Mouse (Mus musculus) C3H10T1/2 (cell line): ENCODE results near the gene Ffar1. TPM values are rescaled to one million over a fixed set of nuclear protein-coding genes. Genes with fewer than 3 reads are reported as not detected.

Experiments
- polyA plus RNA-seq, 2 experiments: library from polyadenylated mRNA; unstranded; fragments of >200 nt; fragmentation: generic; extraction: Trizol; gene quantifications; one replicate each; pipeline ENCODE4 v1.2.1; 2012; ENCODE audit warnings: missing spikeins in 2 of 2

Gene Ffar1
- not detected for polyA plus RNA-seq

GRCm38 (mm10) chr7:30861464-30861863 is at the start of gene Ffar1:
Ffar1 (minus strand) TSS chr7:30861564.

DNA sequence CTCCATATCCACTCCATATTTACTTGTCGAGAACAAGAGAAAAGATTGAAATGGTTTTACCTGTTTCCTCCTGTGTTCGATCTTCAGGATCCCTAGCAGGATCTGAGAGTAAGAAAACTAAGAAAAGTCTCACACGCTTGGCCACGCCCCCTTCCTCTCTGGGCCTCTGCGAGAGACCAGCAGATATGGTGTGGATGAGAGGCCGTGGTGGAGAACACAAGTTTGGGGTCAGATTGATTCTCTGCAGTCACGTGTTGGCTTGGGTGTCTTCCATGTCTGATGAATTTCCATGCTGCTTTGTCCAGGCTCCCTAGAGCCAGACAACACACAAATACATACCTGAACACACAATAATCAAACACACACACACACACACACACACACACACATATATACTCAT is 18.8 kb upstream of the Ffar1 start, which contains the start of gene Cd22:
Gene Cd22, minus strand, starts transcription at position 167 of the 400 bp plus-strand sequence.

DNA sequence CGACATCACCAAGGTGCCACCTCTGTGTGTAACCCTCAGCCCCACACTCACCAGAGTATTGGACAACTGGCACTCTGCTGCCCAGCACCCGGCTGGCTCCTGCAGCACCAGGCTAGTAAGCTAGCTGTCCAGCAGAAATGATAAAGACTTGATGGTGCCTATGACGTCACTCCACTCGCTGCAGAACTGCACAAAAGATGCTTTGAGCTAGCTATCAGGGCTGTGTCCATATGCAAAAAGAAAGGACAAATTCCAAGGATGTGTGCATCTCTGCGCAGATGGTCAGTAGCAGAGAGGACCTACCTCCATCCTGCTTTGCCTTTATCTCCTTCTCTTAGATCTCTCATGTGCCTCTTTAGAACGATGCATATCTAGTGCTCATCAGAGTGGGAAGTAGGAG is 5.3 kb downstream of the Ffar1 start, which contains the start of gene Ffar3:
Gene Ffar3, minus strand, starts transcription at position 101 of the 400 bp plus-strand sequence.

DNA sequence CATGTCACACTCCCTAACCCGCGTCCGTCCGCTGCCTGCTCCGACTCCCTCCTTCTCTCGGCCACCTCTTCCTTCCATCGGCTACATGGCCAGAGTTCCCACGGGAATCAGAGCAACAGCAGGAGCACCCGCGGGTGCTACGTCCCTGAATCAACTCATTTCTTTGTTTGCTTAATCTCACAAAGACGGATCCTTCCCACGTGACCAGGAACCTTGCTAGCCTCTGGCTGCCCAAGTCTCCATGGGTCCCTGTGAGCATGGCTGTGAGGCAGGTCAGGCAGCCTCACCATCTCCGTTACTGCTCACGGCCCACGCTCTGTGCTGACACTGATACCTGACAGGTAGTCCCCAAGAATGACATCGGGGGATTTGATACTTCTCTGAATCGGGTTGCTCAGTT is 37.7 kb downstream of the Ffar1 start, which contains the start of gene Ffar2:
Gene Ffar2, minus strand, starts transcription at position 101 of the 400 bp plus-strand sequence.

Other genes with a start within 250 kb of the Ffar1 start
- gene Upk1a, start 248.7 kb downstream of the Ffar1 start, polyA plus RNA-seq, result 1 to 10 TPM in 1 of 2 experiments, under 1 TPM in 1; 0.34 to 1.1 TPM
- gene Cox6b1, start 235.4 kb downstream of the Ffar1 start, polyA plus RNA-seq, result 100 to 1,000 TPM; 929 to 961 TPM
- under 1 TPM in 1 of 2 experiments, not detected in 1; 0.05 TPM for gene Etv2, start 225.7 kb downstream of the Ffar1 start, polyA plus RNA-seq
- 100 to 1,000 TPM; 133 to 147 TPM for gene Rbm42, start 211.2 kb downstream of the Ffar1 start, polyA plus RNA-seq
- gene Haus5, start 196.6 kb downstream of the Ffar1 start, polyA plus RNA-seq, result 10 to 100 TPM; 15.2 to 16.6 TPM
- not detected for gene Pmis2, start 190.0 kb downstream of the Ffar1 start, polyA plus RNA-seq
- gene 2200002J24Rik, start 162.6 kb downstream of the Ffar1 start, polyA plus RNA-seq, result not detected
- not detected for gene Atp4a, start 149.4 kb downstream of the Ffar1 start, polyA plus RNA-seq
- gene Tmem147, start 132.0 kb downstream of the Ffar1 start, polyA plus RNA-seq, result 100 to 1,000 TPM; 160 to 238 TPM
- not detected for gene Gapdhs, start 117.9 kb downstream of the Ffar1 start, polyA plus RNA-seq
- 1 to 10 TPM; 1.0 to 2.6 TPM for gene Sbsn, start 110.1 kb downstream of the Ffar1 start, polyA plus RNA-seq
- gene Dmkn, start 97.8 kb downstream of the Ffar1 start, polyA plus RNA-seq, result not detected
- gene Krtdap, start 73.7 kb downstream of the Ffar1 start, polyA plus RNA-seq, result not detected
- not detected for gene Ffar2, start 37.8 kb downstream of the Ffar1 start, polyA plus RNA-seq
- gene Ffar3, start 5.4 kb downstream of the Ffar1 start, polyA plus RNA-seq, result not detected
- gene Cd22, start 18.8 kb upstream of the Ffar1 start, polyA plus RNA-seq, result under 1 TPM in 1 of 2 experiments, not detected in 1; 0.01 TPM
- under 1 TPM; 0.01 TPM for gene Mag, start 53.3 kb upstream of the Ffar1 start, polyA plus RNA-seq
- not detected for gene Hamp2, start 63.1 kb upstream of the Ffar1 start, polyA plus RNA-seq
- not detected for gene Hamp, start 82.5 kb upstream of the Ffar1 start, polyA plus RNA-seq
- 10 to 100 TPM; 71.5 to 88.2 TPM for gene Usf2, start 95.2 kb upstream of the Ffar1 start, polyA plus RNA-seq
- under 1 TPM; 0.02 to 0.09 TPM for gene Lsr, start 111.9 kb upstream of the Ffar1 start, polyA plus RNA-seq
- gene Fam187b, start 112.2 kb upstream of the Ffar1 start, polyA plus RNA-seq, result under 1 TPM in 1 of 2 experiments, not detected in 1; 0.06 TPM
- gene Fxyd5, start 180.9 kb upstream of the Ffar1 start, polyA plus RNA-seq, result 100 to 1,000 TPM; 125 to 479 TPM
- gene Fxyd7, start 189.9 kb upstream of the Ffar1 start, polyA plus RNA-seq, result 1 to 10 TPM in 1 of 2 experiments, under 1 TPM in 1; 0.15 to 3.2 TPM
- 100 to 1,000 TPM in 1 of 2 experiments, 1 to 10 TPM in 1; 1.7 to 401 TPM for gene Fxyd1, start 195.6 kb upstream of the Ffar1 start, polyA plus RNA-seq
- 1 to 10 TPM in 1 of 2 experiments, under 1 TPM in 1; 0.30 to 7.8 TPM for gene Lgi4, start 197.8 kb upstream of the Ffar1 start, polyA plus RNA-seq
- 1 to 10 TPM in 1 of 2 experiments, under 1 TPM in 1; 0.46 to 5.8 TPM for gene Fxyd3, start 215.1 kb upstream of the Ffar1 start, polyA plus RNA-seq